Mouse (Mus musculus) right cerebral cortex, adult 18-20 months (tissue): ENCODE results near the gene Atxn7l1.

Source experiments
- DNase-seq: peaks from one replicate; pipeline ENCODE4 v3.0.0; 2022; ENCODE audit warnings: mixed read lengths

Gene Atxn7l1

GRCm38 (mm10) chr12:33280805-33281204 lies 133.3 kb downstream of the Atxn7l1 start:
- DNase-seq: peak; percentile 38

- DNase-seq: no peak
These were observed 136.9 kb downstream of the Atxn7l1 start for GRCm38 (mm10) chr12:33284344-33284936.

DNA sequence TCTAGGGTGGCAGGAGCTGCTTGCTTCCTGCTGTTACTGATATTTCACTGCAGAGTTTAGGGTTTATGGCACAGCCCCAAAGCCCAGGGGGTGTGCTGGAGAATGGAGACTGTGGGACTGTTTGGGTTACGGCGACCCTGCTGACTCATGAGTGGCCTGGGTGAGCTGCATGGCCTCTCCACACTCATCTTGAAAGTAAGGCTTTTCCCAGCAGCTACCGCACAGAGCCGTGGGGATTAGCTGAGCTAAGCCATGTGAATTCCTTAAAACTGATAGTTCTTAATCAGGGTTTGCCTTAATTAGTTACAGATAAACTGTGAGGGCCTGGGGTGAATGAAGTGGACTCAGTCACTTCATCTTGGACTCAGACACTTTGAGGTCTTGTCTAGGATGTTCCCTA lies 137.9 kb downstream of the Atxn7l1 start:
- DNase-seq: no peak

GRCm38 (mm10) chr12:33285933-33286649 lies 138.6 kb downstream of the Atxn7l1 start:
- DNase-seq: no peak

- no peak for DNase-seq
These were observed 140.2 kb downstream of the Atxn7l1 start for GRCm38 (mm10) chr12:33287686-33288085.

- DNase-seq: no peak
These were observed 141.3 kb downstream of the Atxn7l1 start for GRCm38 (mm10) chr12:33288746-33289145.

DNA sequence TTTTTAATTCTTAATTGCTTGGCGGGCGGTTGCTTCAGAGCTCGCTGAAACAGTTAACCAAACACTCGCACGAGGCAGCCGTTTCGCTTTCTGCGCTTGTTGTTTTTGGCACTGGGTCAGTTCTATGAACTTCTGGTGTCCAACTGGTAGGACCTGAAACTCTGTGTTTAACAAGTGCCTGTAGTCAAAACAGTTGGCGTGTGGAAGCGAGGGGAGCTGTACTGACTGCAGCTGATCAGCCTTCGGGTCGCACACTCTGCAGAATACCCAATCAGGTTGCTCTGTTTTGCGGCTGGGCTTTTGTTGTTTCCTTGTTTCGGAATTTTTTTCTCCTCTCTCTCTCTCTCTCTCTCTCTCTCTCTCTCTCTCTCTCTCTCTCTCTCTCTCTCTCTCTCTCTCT lies 154.6 kb downstream of the Atxn7l1 start:
- no peak for DNase-seq

DNA sequence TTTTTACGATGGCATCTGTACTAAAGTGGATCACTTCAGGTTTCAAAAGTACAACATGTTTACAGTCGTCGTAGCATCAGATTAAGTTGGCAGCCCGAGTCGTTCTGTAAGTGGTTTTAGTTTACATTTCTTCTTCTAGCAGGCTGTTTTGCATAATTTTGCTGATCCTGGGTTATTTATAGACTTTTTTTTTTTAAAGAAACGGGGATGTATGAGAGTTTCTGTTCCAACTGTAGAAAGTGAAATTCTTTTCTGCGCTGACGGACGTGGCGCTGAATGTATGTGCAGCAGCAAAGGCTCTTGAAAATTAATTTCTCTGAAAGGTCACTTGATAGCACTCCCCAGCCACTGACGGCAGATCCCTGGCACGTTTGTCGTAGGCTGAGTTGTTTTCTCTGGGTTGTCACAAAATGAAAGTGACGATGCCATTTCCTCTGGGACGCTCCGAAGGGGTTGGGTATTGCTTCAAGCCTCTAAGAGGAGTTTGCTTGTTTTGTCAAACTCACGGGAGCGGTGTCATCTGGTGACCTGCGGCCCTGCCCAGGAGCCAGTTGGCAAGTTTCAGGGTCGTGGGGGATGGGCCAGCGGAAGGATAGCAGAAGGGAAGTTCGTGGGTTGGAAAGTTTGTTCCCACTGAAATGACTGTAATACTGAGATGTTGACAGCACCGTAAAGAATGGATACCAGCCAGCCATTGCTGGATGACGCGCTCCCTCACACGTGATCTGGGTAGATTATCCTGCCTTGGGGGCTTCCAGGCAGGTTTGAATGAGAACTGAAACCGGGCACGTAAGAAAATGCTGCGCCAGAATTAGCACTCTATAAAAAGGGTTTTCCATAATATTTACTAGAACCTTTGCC lies 155.3 kb downstream of the Atxn7l1 start:
- peak; percentile 47 for DNase-seq

DNA sequence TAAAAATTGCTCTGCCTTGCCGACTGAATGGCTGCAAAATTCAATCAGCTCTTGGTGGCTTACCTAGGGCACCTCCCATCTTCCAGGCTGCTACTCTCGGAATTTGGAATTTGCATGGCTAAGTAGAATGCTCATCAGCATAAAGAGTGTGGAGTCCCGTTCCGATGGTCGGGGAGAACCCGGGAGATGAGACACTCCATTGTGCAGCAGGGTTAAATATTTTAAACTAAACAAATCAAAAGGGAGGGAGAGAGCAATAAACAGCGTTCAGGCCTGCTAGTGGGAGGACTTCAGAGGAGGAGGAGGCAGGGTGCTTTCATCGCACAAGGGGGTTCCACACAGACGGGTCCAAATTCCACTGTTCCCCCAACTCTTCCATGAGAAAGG lies 155.9 kb downstream of the Atxn7l1 start:
- no peak for DNase-seq

DNA sequence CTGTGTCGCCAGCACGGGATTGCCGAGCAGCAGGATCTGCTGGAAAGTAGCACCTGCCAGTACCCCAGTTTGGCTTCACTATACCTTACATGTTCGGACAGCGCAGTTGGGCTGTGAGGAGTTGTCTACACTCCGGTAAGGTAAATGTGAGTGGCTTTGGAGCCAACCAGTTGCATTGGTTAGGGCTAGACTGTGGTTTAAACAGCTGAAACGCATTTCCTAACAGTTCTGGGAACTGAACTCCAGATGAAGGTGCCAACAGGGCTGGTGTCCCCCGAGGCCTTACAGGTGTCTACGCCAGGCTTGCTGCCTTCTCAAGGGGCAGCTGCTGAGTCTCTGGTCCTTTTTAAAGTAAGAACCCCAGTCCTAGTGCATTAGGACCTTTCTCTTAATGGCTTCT lies 157.6 kb downstream of the Atxn7l1 start:
- DNase-seq: no peak

GRCm38 (mm10) chr12:33306476-33306875 lies 159.0 kb downstream of the Atxn7l1 start:
- DNase-seq: no peak

- DNase-seq: no peak
These were observed 161.2 kb downstream of the Atxn7l1 start for GRCm38 (mm10) chr12:33308668-33309067.

- peak; percentile 84 for DNase-seq
These were observed 166.6 kb downstream of the Atxn7l1 start for GRCm38 (mm10) chr12:33313828-33314671.

GRCm38 (mm10) chr12:33314924-33315643 lies 167.6 kb downstream of the Atxn7l1 start:
- DNase-seq: no peak

GRCm38 (mm10) chr12:33315804-33316203 lies 168.3 kb downstream of the Atxn7l1 start:
- DNase-seq: no peak

DNA sequence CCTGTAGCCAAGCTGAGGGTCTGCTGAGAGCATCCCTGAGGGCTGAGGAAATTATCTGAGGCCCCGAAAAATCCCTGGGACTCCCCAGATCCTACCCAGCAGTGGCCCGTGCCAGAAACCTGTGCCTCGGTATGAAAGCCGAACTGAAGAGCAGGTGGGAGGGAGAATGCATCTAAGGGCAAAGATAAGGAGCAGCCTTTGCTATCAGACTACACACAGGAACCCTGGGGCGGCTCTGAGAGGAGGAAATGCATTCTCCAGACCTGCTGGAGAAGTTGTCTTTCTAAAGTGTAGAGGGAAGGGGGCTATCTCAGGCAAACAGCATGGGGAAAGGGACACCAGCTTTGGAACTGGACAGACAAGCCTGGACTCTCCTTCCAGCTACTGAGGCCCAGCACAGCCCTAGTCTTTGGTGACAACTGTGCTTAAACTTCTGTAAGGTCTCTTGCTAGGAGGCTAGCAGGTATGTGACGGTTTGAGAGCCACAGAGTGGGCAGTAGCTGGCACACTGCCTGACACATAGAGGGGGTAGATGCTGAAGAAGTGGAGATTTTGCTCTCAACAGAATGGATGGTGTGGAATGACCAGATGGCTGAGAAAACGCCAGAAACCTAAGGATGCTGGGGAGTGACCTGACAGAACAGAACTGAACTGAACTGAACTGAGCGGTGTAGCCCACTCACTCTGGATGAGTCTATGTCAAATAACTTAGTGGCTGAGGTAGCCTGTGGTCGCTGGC lies 170.5 kb downstream of the Atxn7l1 start:
- no peak for DNase-seq

- DNase-seq: no peak
These were observed 175.1 kb downstream of the Atxn7l1 start for GRCm38 (mm10) chr12:33322547-33322946.

- DNase-seq: no peak
These were observed 176.3 kb downstream of the Atxn7l1 start for GRCm38 (mm10) chr12:33323821-33324220.

- DNase-seq: no peak
These were observed 177.9 kb downstream of the Atxn7l1 start for GRCm38 (mm10) chr12:33325424-33325823.

DNA sequence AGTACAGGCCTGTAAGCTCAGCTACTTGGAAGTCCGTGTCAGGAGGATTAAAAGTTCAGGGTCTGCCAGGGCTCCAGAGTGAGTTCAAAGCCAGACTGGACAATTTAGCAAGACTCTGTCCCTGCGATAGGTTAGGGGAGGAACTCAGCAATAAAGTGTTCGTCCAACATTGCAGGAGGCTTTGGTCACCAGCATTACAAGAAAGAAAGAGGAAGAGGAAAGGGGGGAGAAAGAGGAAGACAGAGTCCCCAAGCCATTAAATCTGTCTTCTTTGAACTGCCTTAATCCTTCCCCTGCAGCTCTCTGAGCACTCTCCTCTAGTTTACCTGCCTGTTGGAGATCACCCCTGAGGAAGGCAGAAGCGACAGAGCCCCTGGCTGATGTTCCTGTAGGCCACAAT lies 184.6 kb downstream of the Atxn7l1 start:
- DNase-seq: no peak

- no peak for DNase-seq
These were observed 185.3 kb downstream of the Atxn7l1 start for GRCm38 (mm10) chr12:33332796-33333195.
